Mouse (Mus musculus): ENCODE data around the gene Slc6a2.

- TF ChIP-seq CTCF (IDR thresholded peaks at IDR 0.05; ENCODE audit: extremely low read depth, insufficient read length, insufficient replicate concordance, low read depth, low read length) (no peak), POLR2A (IDR thresholded peaks at IDR 0.05; ENCODE audit: low read depth, low read length) (no peak)
Measured at GRCm38 (mm10) chr8:92984376-92984775, 24.5 kb downstream of the Slc6a2 start.

Data from small intestine, adult 2 months (tissue).